Mouse (Mus musculus): ENCODE measurements around the gene Olfr646. TPM values are rescaled to one million over a fixed set of nuclear protein-coding genes. Genes with fewer than 3 reads are reported as not detected.

Olfr646 gene
- total and polyA plus RNA-seq, 3 experiments, result not detected

- no peak within 1 kb of the TSS for H3K4me3 ChIP-seq (ENCODE audit: control insufficient read depth in 1 of 2, insufficient read depth in 1 of 2, low read depth in 2 of 2, low read length in 2 of 2)
- no peaks in the 10 kb centered on the region for H3K36me3 ChIP-seq (ENCODE audit: control insufficient read depth in 1 of 2, insufficient read depth in 2 of 2, low read length in 2 of 2)
- no peaks in the 10 kb centered on the region for H3K4me1 ChIP-seq (ENCODE audit: control insufficient read depth in 1 of 2, insufficient read depth in 2 of 2, low read length in 2 of 2)
- H3K9me3 ChIP-seq (replicated peaks; ENCODE audit: insufficient read depth, low read length), result no peaks in the 10 kb centered on the region
- DNase-seq (ENCODE audit: low read depth, low spot score), result no peak
- no peaks in the 10 kb centered on the region for H3K79me2 ChIP-seq (ENCODE audit: control insufficient read depth, insufficient read depth, low read length, poor library complexity)
- H3K27ac ChIP-seq (ENCODE audit: control insufficient read depth, low read depth, low read length), result no peak within 1 kb of the TSS
- no peaks in the 10 kb centered on the region for H3K27me3 ChIP-seq (ENCODE audit: control insufficient read depth in 1 of 2, insufficient read depth in 2 of 2, low read length in 2 of 2)
- TF ChIP-seq SIN3A (IDR thresholded peaks at IDR 0.05; ENCODE audit: low read length) (no peak), POLR2A (IDR thresholded peaks at IDR 0.05; ENCODE audit: control insufficient read depth in 1 of 2, insufficient read depth in 1 of 2, low read depth in 1 of 2, low read length in 2 of 2, poor library complexity in 1 of 2) (no peak), CHD2 (IDR thresholded peaks at IDR 0.05; ENCODE audit: low read length) (no peak), MYB (IDR thresholded peaks at IDR 0.05; ENCODE audit: low read depth, low read length) (no peak), MYC (IDR thresholded peaks at IDR 0.05; ENCODE audit: low read depth, low read length) (no peak), BHLHE40 (IDR thresholded peaks at IDR 0.05; ENCODE audit: borderline replicate concordance, low read depth, low read length) (no peak), ZC3H11A (IDR thresholded peaks at IDR 0.05; ENCODE audit: low read depth, low read length) (no peak), RCOR1 (IDR thresholded peaks at IDR 0.05; ENCODE audit: low read depth, low read length) (no peak), NELFE (IDR thresholded peaks at IDR 0.05; ENCODE audit: low read depth, low read length) (no peak), TCF12 (IDR thresholded peaks at IDR 0.05; ENCODE audit: low read depth, low read length) (no peak), ZNF384 (IDR thresholded peaks at IDR 0.05; ENCODE audit: low read depth, low read length) (no peak), ZMIZ1 (IDR thresholded peaks at IDR 0.05; ENCODE audit: low read depth, low read length) (no peak), MEF2A (IDR thresholded peaks at IDR 0.05; ENCODE audit: extremely low read depth, insufficient replicate concordance, low read depth, low read length, poor library complexity, severe bottlenecking) (no peak), GABPA (IDR thresholded peaks at IDR 0.05; ENCODE audit: low read depth, low read length) (no peak), ELF1 (IDR thresholded peaks at IDR 0.05; ENCODE audit: low read depth, low read length) (no peak), HCFC1 (IDR thresholded peaks at IDR 0.05; ENCODE audit: low read depth, low read length) (no peak), MAFK (IDR thresholded peaks at IDR 0.05; ENCODE audit: borderline replicate concordance, low read depth, low read length) (no peak), MXI1 (IDR thresholded peaks at IDR 0.05; ENCODE audit: low read depth, low read length) (no peak)
- H3K9ac ChIP-seq (ENCODE audit: control insufficient read depth, low read depth, low read length, poor library complexity, severe bottlenecking), result no peak within 1 kb of the TSS
Observed at GRCm38 (mm10) chr7:104137305-104137704, 32.6 kb downstream of the Olfr646 start, which contains the start of gene Olfr643. Gene Olfr643 (minus strand): TSS chr7:104137405.

DNA sequence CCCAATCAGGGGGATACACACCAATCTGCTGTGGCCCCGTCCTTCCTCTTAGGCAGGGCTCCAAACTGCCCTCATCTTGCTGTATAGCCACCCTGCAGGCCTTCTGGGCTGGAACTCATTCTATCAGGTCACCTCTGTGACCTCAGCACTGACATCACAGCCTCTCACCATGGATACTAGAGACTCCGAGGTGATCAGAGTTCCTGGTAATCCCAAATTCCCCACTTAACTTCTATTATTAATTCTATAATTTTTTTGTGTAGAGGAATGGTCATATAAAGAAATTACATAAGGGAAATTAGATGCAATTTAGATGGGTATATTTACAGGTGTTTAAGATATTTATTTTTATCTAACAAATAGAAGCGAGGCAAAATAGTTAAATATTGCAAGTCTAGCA lies 38.5 kb downstream of the Olfr646 start, which contains the start of gene Ubqln3:
TSS of gene Ubqln3 (minus strand) at position 101 of the 400 bp plus-strand sequence.
- DNase-seq (ENCODE audit: low read depth, low spot score), result no peak
- H3K9me3 ChIP-seq (replicated peaks; ENCODE audit: insufficient read depth, low read length), result no peaks in the 10 kb centered on the region
- no peak within 1 kb of the TSS for H3K9ac ChIP-seq (ENCODE audit: control insufficient read depth, low read depth, low read length, poor library complexity, severe bottlenecking)
- H3K27ac ChIP-seq (ENCODE audit: control insufficient read depth, low read depth, low read length), result no peak within 1 kb of the TSS
- no peaks in the 10 kb centered on the region for H3K36me3 ChIP-seq (ENCODE audit: control insufficient read depth in 1 of 2, insufficient read depth in 2 of 2, low read length in 2 of 2)
- no peaks in the 10 kb centered on the region for H3K4me1 ChIP-seq (ENCODE audit: control insufficient read depth in 1 of 2, insufficient read depth in 2 of 2, low read length in 2 of 2)
- H3K79me2 ChIP-seq (ENCODE audit: control insufficient read depth, insufficient read depth, low read length, poor library complexity), result no peaks in the 10 kb centered on the region
- H3K27me3 ChIP-seq (ENCODE audit: control insufficient read depth in 1 of 2, insufficient read depth in 2 of 2, low read length in 2 of 2), result no peaks in the 10 kb centered on the region
- TF ChIP-seq KAT2A (conservative IDR thresholded peaks at IDR 0.05; ENCODE audit: low read depth, low read length) (no peak), EP300 (IDR thresholded peaks at IDR 0.05; ENCODE audit: low read depth in 1 of 2, low read length in 2 of 2) (no peak), MYB (IDR thresholded peaks at IDR 0.05; ENCODE audit: low read depth, low read length) (no peak), MAFK (IDR thresholded peaks at IDR 0.05; ENCODE audit: borderline replicate concordance, low read depth, low read length) (no peak), ZC3H11A (IDR thresholded peaks at IDR 0.05; ENCODE audit: low read depth, low read length) (no peak), TCF12 (IDR thresholded peaks at IDR 0.05; ENCODE audit: low read depth, low read length) (no peak), POLR2A (IDR thresholded peaks at IDR 0.05; ENCODE audit: control insufficient read depth in 1 of 2, insufficient read depth in 1 of 2, low read depth in 1 of 2, low read length in 2 of 2, poor library complexity in 1 of 2) (no peak), USF1 (IDR thresholded peaks at IDR 0.05; ENCODE audit: low read depth, low read length) (no peak), MYC (IDR thresholded peaks at IDR 0.05; ENCODE audit: low read depth, low read length) (no peak), POLR2AphosphoS5 (IDR thresholded peaks at IDR 0.05; ENCODE audit: borderline replicate concordance, low read depth, low read length) (no peak), UBTF (IDR thresholded peaks at IDR 0.05; ENCODE audit: borderline replicate concordance, insufficient read depth, low read depth, low read length) (no peak), RAD21 (IDR thresholded peaks at IDR 0.05; ENCODE audit: low read depth, low read length) (no peak), ZKSCAN1 (IDR thresholded peaks at IDR 0.05; ENCODE audit: low read depth, low read length) (no peak)
- H3K4me3 ChIP-seq (ENCODE audit: control insufficient read depth in 1 of 2, insufficient read depth in 1 of 2, low read depth in 2 of 2, low read length in 2 of 2), result no peak within 1 kb of the TSS
